Mouse (Mus musculus) common myeloid progenitor, adult 5-6 weeks (primary cell): ENCODE results near the gene Slc12a3. TPM values are rescaled to one million over a fixed set of nuclear protein-coding genes. Genes with fewer than 3 reads are reported as not detected.
"Not testable (repeated sequence)": the region's sequence is repeated elsewhere in the genome, so short reads cannot be mapped to it uniquely, and the experiment has no call there.

Experiments
- ATAC-seq: replicated peaks from 2 replicates; pipeline ENCODE4 v1.8.0; 2016; ENCODE audit warnings: low read depth, mild to moderate bottlenecking, moderate TSS enrichment, inconsistent platforms; ENCODE audit not compliant: poor library complexity, severe bottlenecking
- total RNA-seq: library from RNA; stranded (forward); fragments of 200-1000, 187-1606 nt; gene quantifications from 2 replicates; pipeline ENCODE4 v1.2.3, GENCODE M21; 2017

Slc12a3 gene
- total RNA-seq, 1 experiment from 2014 or later, result not detected

GRCm38 (mm10) chr8:94395851-94396540, 67.0 kb downstream of the Slc12a3 start:
- no peak for ATAC-seq

- peak; percentile 83 for ATAC-seq
Observed at GRCm38 (mm10) chr8:94396964-94397657, 68.1 kb downstream of the Slc12a3 start.

- peak; percentile 30; the same call in 1 of the 2 replicates for ATAC-seq
Observed at GRCm38 (mm10) chr8:94398587-94398986, 69.6 kb downstream of the Slc12a3 start.

GRCm38 (mm10) chr8:94399361-94399953, 70.5 kb downstream of the Slc12a3 start:
- no peak; the same call in 1 of the 2 replicates for ATAC-seq

GRCm38 (mm10) chr8:94399957-94400356, 71.0 kb downstream of the Slc12a3 start:
- ATAC-seq, result not testable (repeated sequence)

- peak; percentile 80 for ATAC-seq
Observed at GRCm38 (mm10) chr8:94408443-94409080, 79.6 kb downstream of the Slc12a3 start.

GRCm38 (mm10) chr8:94409523-94409922, 80.5 kb downstream of the Slc12a3 start:
- ATAC-seq, result no peak

GRCm38 (mm10) chr8:94412518-94412917, 83.5 kb downstream of the Slc12a3 start:
- no peak for ATAC-seq

GRCm38 (mm10) chr8:94413509-94413908, 84.5 kb downstream of the Slc12a3 start:
- no peak for ATAC-seq

- no peak; the same call in 1 of the 2 replicates for ATAC-seq
Observed at GRCm38 (mm10) chr8:94415218-94415617, 86.2 kb downstream of the Slc12a3 start.

Other genes with a start within 250 kb of the Slc12a3 start
- gene Bbs2, start 230.3 kb upstream of the Slc12a3 start, total RNA-seq, result 4.5 and 4.8 TPM in 2 replicates
- not detected in 2 replicates for gene Mt4, start 192.0 kb upstream of the Slc12a3 start, total RNA-seq
- gene Mt3, start 176.6 kb upstream of the Slc12a3 start, total RNA-seq, result not detected in 2 replicates
- gene Mt2, start 156.5 kb upstream of the Slc12a3 start, total RNA-seq, result 113 and 182 TPM in 2 replicates
- 115 and 180 TPM in 2 replicates for gene Mt1, start 150.1 kb upstream of the Slc12a3 start, total RNA-seq
- 42.3 and 46.4 TPM in 2 replicates for gene Nup93, start 114.6 kb upstream of the Slc12a3 start, total RNA-seq
- gene Herpud1, start 57.2 kb downstream of the Slc12a3 start, total RNA-seq, result 71.4 and 79.8 TPM in 2 replicates
- 42.9 and 52.2 TPM in 2 replicates for gene Nlrc5, start 105.2 kb downstream of the Slc12a3 start, total RNA-seq
- 78.1 and 88.0 TPM in 2 replicates for gene Cpne2, start 203.8 kb downstream of the Slc12a3 start, total RNA-seq